Mouse (Mus musculus): ENCODE measurements around the gene Tbcel. TPM values are rescaled to one million over a fixed set of nuclear protein-coding genes. Genes with fewer than 3 reads are reported as not detected.
A peak's percentile ranks its signal among the peaks of the same experiment; 100 is the strongest.

Gene Tbcel
- polyA plus RNA-seq, 2 experiments from 2014 or later: 6.6 to 7.5 TPM

- ATAC-seq: no peak
Observed at GRCm38 (mm10) chr9:42439446-42439845, 68.2 kb downstream of the Tbcel start.

GRCm38 (mm10) chr9:42432155-42432554, 75.5 kb downstream of the Tbcel start:
- ATAC-seq: no peak

GRCm38 (mm10) chr9:42431606-42432005, 76.0 kb downstream of the Tbcel start:
- ATAC-seq: no peak

GRCm38 (mm10) chr9:42428060-42428924, 79.3 kb downstream of the Tbcel start:
- ATAC-seq: peak; percentile 93

GRCm38 (mm10) chr9:42426661-42427358, 80.8 kb downstream of the Tbcel start:
- no peak for ATAC-seq

- ATAC-seq: no peak
Observed at GRCm38 (mm10) chr9:42423649-42424048, 84.0 kb downstream of the Tbcel start.

GRCm38 (mm10) chr9:42419687-42420086, 87.9 kb downstream of the Tbcel start:
- no peak for ATAC-seq

GRCm38 (mm10) chr9:42418786-42419185, 88.8 kb downstream of the Tbcel start:
- no peak for ATAC-seq

GRCm38 (mm10) chr9:42417352-42417952, 90.2 kb downstream of the Tbcel start:
- ATAC-seq: no peak

- no peak for ATAC-seq
Observed at GRCm38 (mm10) chr9:42415184-42415583, 92.4 kb downstream of the Tbcel start.

- no peak for ATAC-seq
Observed at GRCm38 (mm10) chr9:42413345-42413744, 94.3 kb downstream of the Tbcel start.

- no peak for ATAC-seq
Observed at GRCm38 (mm10) chr9:42411296-42411695, 96.3 kb downstream of the Tbcel start.

- ATAC-seq: no peak
Observed at GRCm38 (mm10) chr9:42405736-42406135, 101.9 kb downstream of the Tbcel start.

- ATAC-seq: no peak
Observed at GRCm38 (mm10) chr9:42401486-42401885, 106.1 kb downstream of the Tbcel start.

- ATAC-seq: no peak
Observed at GRCm38 (mm10) chr9:42399829-42400228, 107.8 kb downstream of the Tbcel start, which contains the start of gene Tecta. Tecta (minus strand) TSS chr9:42399929.

- ATAC-seq: no peak
Observed at GRCm38 (mm10) chr9:42396141-42396540, 111.5 kb downstream of the Tbcel start.

- no peak for ATAC-seq
Observed at GRCm38 (mm10) chr9:42394903-42395302, 112.7 kb downstream of the Tbcel start.

GRCm38 (mm10) chr9:42394321-42394720, 113.3 kb downstream of the Tbcel start:
- ATAC-seq: no peak

GRCm38 (mm10) chr9:42392927-42393326, 114.7 kb downstream of the Tbcel start:
- no peak for ATAC-seq

- no peak for ATAC-seq
Observed at GRCm38 (mm10) chr9:42388490-42388889, 119.1 kb downstream of the Tbcel start.

- ATAC-seq: no peak
Observed at GRCm38 (mm10) chr9:42387038-42387437, 120.6 kb downstream of the Tbcel start.

GRCm38 (mm10) chr9:42385656-42386055, 122.0 kb downstream of the Tbcel start:
- ATAC-seq: no peak

- ATAC-seq: no peak
Observed at GRCm38 (mm10) chr9:42382628-42383347, 124.8 kb downstream of the Tbcel start.

Data from CD4-positive, CD25-positive, alpha-beta regulatory T cell, adult 4 months (primary cell).